Mouse (Mus musculus): ENCODE measurements around the gene Olfr344.

Gene Olfr344

GRCm38 (mm10) chr2:36566362-36566761, at the start of gene Olfr344:
Gene Olfr344 (plus strand): TSS chr2:36566662.
- DNase-seq (ENCODE audit: low spot score): no peak

- no peak for DNase-seq (ENCODE audit: low spot score)
These were observed 41.8 kb upstream of the Olfr344 start, which contains the start of gene Olfr342 for GRCm38 (mm10) chr2:36524698-36525097. Gene Olfr342 (plus strand): TSS chr2:36524998.

GRCm38 (mm10) chr2:36565156-36565555, 1.3 kb upstream of the Olfr344 start:
- DNase-seq (ENCODE audit: low spot score): no peak

- no peak for DNase-seq (ENCODE audit: low spot score)
These were observed 560 bp downstream of the Olfr344 start for GRCm38 (mm10) chr2:36567022-36567421.

GRCm38 (mm10) chr2:36567845-36568244, 1.4 kb downstream of the Olfr344 start:
- DNase-seq (ENCODE audit: low spot score): no peak

All from embryo, embryonic 10 days (tissue).